Mouse (Mus musculus) G1E (cell line): ENCODE measurements at regions not wholly inside any gene's neighbourhood (a gene's known extent, or its start where the extent isn't known, plus 50 kb on each side); places are given as distances from the start of the nearest gene placed in this dataset.

Experiments
- CTCF ChIP-seq: IDR thresholded peaks from 2 replicates; pipeline ENCODE4 v1.5.1; 2012; ENCODE audit warnings: low read depth, low read length, inconsistent platforms, mixed read lengths
- GATA1 ChIP-seq: IDR thresholded peaks from 2 replicates; pipeline ENCODE4 v1.6.1; 2012; ENCODE audit warnings: borderline replicate concordance, low read length, inconsistent platforms, mixed read lengths
- POLR2AphosphoS5 ChIP-seq: IDR thresholded peaks from 2 replicates; pipeline ENCODE4 v1.6.1; 2012; ENCODE audit warnings: low read depth, low read length, inconsistent platforms; ENCODE audit not compliant: insufficient replicate concordance
- TAL1 ChIP-seq: conservative IDR thresholded peaks from 2 replicates; pipeline ENCODE4 v1.6.1; 2012; ENCODE audit warnings: low read depth, low read length, inconsistent platforms, mixed read lengths

- no peak for TF ChIP-seq CTCF
- TF ChIP-seq GATA1, result no peak
- no peak for TF ChIP-seq TAL1
- TF ChIP-seq POLR2AphosphoS5, result no peak
Observed at GRCm38 (mm10) chr4:105397451-105397850, 240.3 kb downstream of the Plpp3 start.
